Mouse (Mus musculus): ENCODE measurements around the gene Lrsam1. TPM values are rescaled to one million over a fixed set of nuclear protein-coding genes. Genes with fewer than 3 reads are reported as not detected.
A peak's percentile ranks its signal among the peaks of the same experiment; 100 is the strongest.

Lrsam1 gene
- total and polyA plus RNA-seq, 3 experiments: 5.0 to 12.8 (median 9.5) TPM

- Histone ChIP-seq H3K4me1 (ENCODE audit: insufficient read depth, low read depth, low read length) (peaks cover 15% of the 10 kb centered on the region), H3K4me3 (ENCODE audit: low read depth, low read length) (peak within 1 kb of the TSS; percentile 66; the same call in 1 of the 2 replicates), H3K36me3 (replicated peaks) (no peaks in the 10 kb centered on the region), H3K27me3 (ENCODE audit: insufficient read depth, low read length) (peaks cover 81% of the 10 kb centered on the region), H3K9me3 (replicated peaks) (no peaks in the 10 kb centered on the region)
- ATAC-seq (ENCODE audit: extremely low read depth, insufficient number of reproducible peaks, low FRiP score, poor library complexity, severe bottlenecking): no peak
- no peak for TF ChIP-seq GATA1 (IDR thresholded peaks at IDR 0.05; ENCODE audit: borderline replicate concordance, low read length)
- no peak for TF ChIP-seq GATA2 (IDR thresholded peaks at IDR 0.05; ENCODE audit: borderline replicate concordance, low read depth, low read length)
- TF ChIP-seq TAL1 (conservative IDR thresholded peaks at IDR 0.05; ENCODE audit: low read depth, low read length): no peak
- no peak for TF ChIP-seq CTCF (IDR thresholded peaks at IDR 0.05; ENCODE audit: low read depth, low read length)
- peak; percentile 40 for DNase-seq (ENCODE audit: low spot score)
These were observed 85.5 kb downstream of the Lrsam1 start, which contains the start of gene Fam129b for GRCm38 (mm10) chr2:32875675-32876489. Gene Fam129b, plus strand, starts transcription at chr2:32876114.

Other genes with a start within 250 kb of the Lrsam1 start
- gene Cdk9, start 248.5 kb downstream of the Lrsam1 start, total RNA-seq (2014; fragmentation: Nextera tagmentation): 68.7 and 71.2 TPM in 2 replicates
- gene Cdk9, start 248.5 kb downstream of the Lrsam1 start, total RNA-seq (2017): 31.7 and 32.5 TPM in 2 replicates
- 105 and 129 TPM in 2 replicates for gene Cdk9, start 248.5 kb downstream of the Lrsam1 start, polyA plus RNA-seq (2012)
- gene Sh2d3c, start 240.6 kb downstream of the Lrsam1 start, total RNA-seq (2014; fragmentation: Nextera tagmentation): not detected in 2 replicates
- gene Sh2d3c, start 240.6 kb downstream of the Lrsam1 start, total RNA-seq (2017): 0.06 and 0.98 TPM in 2 replicates
- gene Sh2d3c, start 240.6 kb downstream of the Lrsam1 start, polyA plus RNA-seq (2012): 0.35 and 0.39 TPM in 2 replicates
- not detected in 2 replicates for gene 6330409D20Rik, start 220.6 kb downstream of the Lrsam1 start, total RNA-seq (2014; fragmentation: Nextera tagmentation)
- 0.17 TPM in 1 of 2 replicates, not detected in the other for gene 6330409D20Rik, start 220.6 kb downstream of the Lrsam1 start, total RNA-seq (2017)
- gene 6330409D20Rik, start 220.6 kb downstream of the Lrsam1 start, polyA plus RNA-seq (2012): not detected in 2 replicates
- 9.0 and 9.7 TPM in 2 replicates for gene Tor2a, start 204.4 kb downstream of the Lrsam1 start, total RNA-seq (2014; fragmentation: Nextera tagmentation)
- 14.0 and 17.7 TPM in 2 replicates for gene Tor2a, start 204.4 kb downstream of the Lrsam1 start, total RNA-seq (2017)
- gene Tor2a, start 204.4 kb downstream of the Lrsam1 start, polyA plus RNA-seq (2012): 28.2 and 30.1 TPM in 2 replicates
- gene Ttc16, start 186.0 kb downstream of the Lrsam1 start, total RNA-seq (2014; fragmentation: Nextera tagmentation): 0.53 TPM in 1 of 2 replicates, not detected in the other
- 0.17 and 0.38 TPM in 2 replicates for gene Ttc16, start 186.0 kb downstream of the Lrsam1 start, total RNA-seq (2017)
- 0.02 and 0.15 TPM in 2 replicates for gene Ttc16, start 186.0 kb downstream of the Lrsam1 start, polyA plus RNA-seq (2012)
- gene Ptrh1, start 185.8 kb downstream of the Lrsam1 start, total RNA-seq (2014; fragmentation: Nextera tagmentation): 3.4 and 4.0 TPM in 2 replicates
- 4.8 and 5.0 TPM in 2 replicates for gene Ptrh1, start 185.8 kb downstream of the Lrsam1 start, total RNA-seq (2017)
- gene Ptrh1, start 185.8 kb downstream of the Lrsam1 start, polyA plus RNA-seq (2012): 4.3 and 5.3 TPM in 2 replicates
- gene Cfap157, start 177.2 kb downstream of the Lrsam1 start, total RNA-seq (2014; fragmentation: Nextera tagmentation): not detected in 2 replicates
- 0.11 and 1.6 TPM in 2 replicates for gene Cfap157, start 177.2 kb downstream of the Lrsam1 start, total RNA-seq (2017)
- not detected in 2 replicates for gene Cfap157, start 177.2 kb downstream of the Lrsam1 start, polyA plus RNA-seq (2012)
- 13.7 TPM in 2 replicates for gene Stxbp1, start 114.4 kb downstream of the Lrsam1 start, total RNA-seq (2014; fragmentation: Nextera tagmentation)
- gene Stxbp1, start 114.4 kb downstream of the Lrsam1 start, total RNA-seq (2017): 2.9 and 3.3 TPM in 2 replicates
- 4.7 and 6.1 TPM in 2 replicates for gene Stxbp1, start 114.4 kb downstream of the Lrsam1 start, polyA plus RNA-seq (2012)
- gene Fam129b, start 85.5 kb downstream of the Lrsam1 start, total RNA-seq (2014; fragmentation: Nextera tagmentation): 0.53 and 1.2 TPM in 2 replicates
- 20.2 and 20.7 TPM in 2 replicates for gene Fam129b, start 85.5 kb downstream of the Lrsam1 start, total RNA-seq (2017)
- 1.5 and 1.9 TPM in 2 replicates for gene Fam129b, start 85.5 kb downstream of the Lrsam1 start, polyA plus RNA-seq (2012)
- 4,306 and 4,312 TPM in 2 replicates for gene Rpl12, start 55 bp downstream of the Lrsam1 start, total RNA-seq (2014; fragmentation: Nextera tagmentation)
- gene Rpl12, start 55 bp downstream of the Lrsam1 start, total RNA-seq (2017): 1,968 and 2,280 TPM in 2 replicates
- 2,853 and 2,936 TPM in 2 replicates for gene Rpl12, start 55 bp downstream of the Lrsam1 start, polyA plus RNA-seq (2012)
- gene Slc2a8, start 20.5 kb upstream of the Lrsam1 start, total RNA-seq (2014; fragmentation: Nextera tagmentation): 8.2 and 10.0 TPM in 2 replicates
- 3.7 and 4.4 TPM in 2 replicates for gene Slc2a8, start 20.5 kb upstream of the Lrsam1 start, total RNA-seq (2017)
- 41.2 and 77.2 TPM in 2 replicates for gene Slc2a8, start 20.5 kb upstream of the Lrsam1 start, polyA plus RNA-seq (2012)
- 2.6 TPM in 1 of 2 replicates, not detected in the other for gene Garnl3, start 170.0 kb upstream of the Lrsam1 start, total RNA-seq (2014; fragmentation: Nextera tagmentation)
- 0.12 and 0.55 TPM in 2 replicates for gene Garnl3, start 170.0 kb upstream of the Lrsam1 start, total RNA-seq (2017)
- gene Garnl3, start 170.0 kb upstream of the Lrsam1 start, polyA plus RNA-seq (2012): 0.06 TPM in 1 of 2 replicates, not detected in the other